Mouse (Mus musculus): ENCODE data around the gene B3galt6.

- TF ChIP-seq POLR2A (IDR thresholded peaks at IDR 0.05; ENCODE audit: low read depth, low read length) (no peak), CTCF (IDR thresholded peaks at IDR 0.05; ENCODE audit: extremely low read depth, insufficient read depth, insufficient read length, insufficient replicate concordance) (no peak)
These were observed 8.7 kb downstream of the B3galt6 start for GRCm38 (mm10) chr4:155983788-155984187.
